Mouse (Mus musculus) midbrain, embryonic 14.5 days (tissue): ENCODE measurements around the gene Ovol2. TPM values are rescaled to one million over a fixed set of nuclear protein-coding genes. Genes with fewer than 3 reads are reported as not detected.

Source experiments
- ATAC-seq: fragments of 200-750 bp; cut with Nextera tagmentation; 2 replicates; pipeline ENCODE4 v1.8.0; 2017; ENCODE audit warnings: moderate number of reproducible peaks, moderate library complexity; ENCODE audit not compliant: low FRiP score, low TSS enrichment
- DNase-seq: peaks from one replicate; pipeline ENCODE4 v3.0.0-alpha.2; 2015
- H3K27ac ChIP-seq: fragments of 300-500 bp; sonication (generic); replicated peaks from 2 replicates; pipeline ENCODE4 v1.5.1; 2014; ENCODE audit warnings: mild to moderate bottlenecking, low read depth, low read length, moderate library complexity
- H3K27me3 ChIP-seq: fragments of 300-500 bp; sonication (generic); 2 replicates; pipeline ENCODE4 v1.6.1; 2014; ENCODE audit warnings: low read length, control low read depth, mixed read lengths; ENCODE audit not compliant: control insufficient read depth, insufficient read depth
- H3K36me3 ChIP-seq: fragments of 300-500 bp; sonication (generic); 2 replicates; pipeline ENCODE4 v1.6.1; 2014; ENCODE audit warnings: low read length, control low read depth; ENCODE audit not compliant: control insufficient read depth, insufficient read depth
- H3K4me1 ChIP-seq: fragments of 300-500 bp; sonication (generic); 2 replicates; pipeline ENCODE4 v1.6.1; 2014; ENCODE audit warnings: mild to moderate bottlenecking, antibody characterized with exemption, low read length, control low read depth; ENCODE audit not compliant: control insufficient read depth, insufficient read depth
- H3K4me2 ChIP-seq: fragments of 300-500 bp; sonication (generic); 2 replicates; pipeline ENCODE4 v1.6.1; 2014; ENCODE audit warnings: mild to moderate bottlenecking, low read length, moderate library complexity
- H3K4me3 ChIP-seq: fragments of 300-500 bp; sonication (generic); replicated peaks from 2 replicates; pipeline ENCODE4 v1.5.1; 2014; ENCODE audit warnings: low read depth, low read length
- H3K9ac ChIP-seq: fragments of 300-500 bp; sonication (generic); replicated peaks from 2 replicates; pipeline ENCODE4 v1.6.1; 2014; ENCODE audit warnings: mild to moderate bottlenecking, low read length, moderate library complexity
- H3K9me3 ChIP-seq: fragments of 300-500 bp; sonication (generic); 2 replicates; pipeline ENCODE4 v1.6.1; 2016; ENCODE audit warnings: low read length, control low read depth, mixed read lengths; ENCODE audit not compliant: control insufficient read depth
- WGBS: fragments of 180-500 bp; shearing (Covaris S2); extraction: QIAGEN DNeasy Blood & Tissue Kit; methylation state at CpG from one replicate; pipeline ENCODE4 v1.1.7; 2014; 5-methylcytosine and 5-hydroxymethylcytosine counted together
- polyA plus RNA-seq: library from polyadenylated mRNA; unstranded; fragments of >200 nt; fragmentation: Nextera tagmentation; extraction: Ambion mirVana; gene quantifications from 2 replicates; pipeline ENCODE4 v1.2.1, GENCODE M21; 2014

Ovol2 gene
- polyA plus RNA-seq, 1 experiment from 2014 or later: not detected

DNA sequence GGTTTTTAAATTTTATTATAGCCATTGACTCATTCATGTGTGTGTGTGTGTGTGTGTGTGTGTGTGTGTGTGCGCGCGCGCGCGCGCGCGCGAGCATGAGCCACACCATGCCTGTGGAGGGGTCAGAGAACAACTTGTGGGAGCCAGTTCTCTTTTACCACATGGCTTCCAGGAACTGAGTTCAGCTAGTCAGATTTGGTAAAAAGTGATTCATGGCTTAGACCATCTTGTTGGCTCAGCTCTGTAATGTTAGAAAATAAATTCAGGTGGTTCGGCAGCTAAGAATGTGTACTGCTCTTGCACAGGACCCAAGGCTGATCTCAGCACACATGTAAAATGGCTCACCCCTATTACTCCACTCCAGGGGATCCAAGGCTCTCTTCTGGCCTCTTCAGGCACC is 30.8 kb downstream of the Ovol2 start:
- no peak overlapping the region for H3K27ac ChIP-seq
- 96% methylated on average over 11 of the region's 11 CpGs for WGBS

DNA sequence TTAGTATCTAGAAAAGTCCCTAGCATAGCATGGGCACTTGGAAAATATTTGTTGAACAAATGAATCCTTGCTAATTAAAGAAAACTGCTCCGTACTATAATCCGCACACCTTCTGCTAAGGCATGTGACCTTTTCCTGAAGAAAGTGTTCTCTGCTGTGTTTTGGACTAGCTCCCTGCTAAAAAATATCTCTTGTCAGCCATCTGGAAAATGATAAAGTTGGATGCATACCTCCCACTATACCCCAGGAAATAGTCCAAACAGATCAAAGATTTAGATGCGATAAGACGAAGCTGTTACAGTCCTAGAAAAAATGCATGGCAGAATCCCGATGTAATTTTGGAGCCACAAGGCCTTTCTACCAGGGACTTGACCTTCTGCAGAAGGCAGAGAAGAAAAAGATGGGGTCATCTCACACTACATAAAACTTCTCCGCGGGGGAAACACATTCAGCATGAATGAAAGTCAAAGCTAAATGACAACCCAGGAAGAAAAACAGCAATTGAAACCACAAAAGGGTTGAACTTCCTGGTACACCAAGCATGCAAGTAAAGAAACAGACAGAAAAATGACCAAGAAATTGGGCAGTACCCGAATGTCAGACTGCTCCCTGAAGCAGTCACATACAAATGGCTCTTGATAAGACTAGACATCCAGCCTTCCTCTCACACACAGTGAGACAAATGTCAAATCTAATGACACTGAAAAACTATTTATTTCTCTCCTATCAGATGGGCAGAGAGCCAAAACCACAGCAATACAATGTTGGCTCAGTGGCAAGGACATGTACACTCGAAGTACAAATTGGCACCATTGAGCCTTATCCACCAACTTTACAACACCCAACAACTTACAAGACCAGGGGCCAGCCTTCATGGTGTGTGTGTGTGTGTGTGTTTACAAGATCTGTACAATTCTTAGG is 31.9 kb downstream of the Ovol2 start:
- Histone ChIP-seq H3K27me3 (no peaks in the 10 kb centered on the region), H3K36me3 (no peaks in the 10 kb centered on the region), H3K27ac (no peak overlapping the region), H3K9me3 (no peaks in the 10 kb centered on the region), H3K4me1 (no peaks in the 10 kb centered on the region), H3K4me2 (no peak overlapping the region), H3K9ac (no peak overlapping the region), H3K4me3 (no peak overlapping the region)
- 86% methylated on average over 9 of the region's 9 CpGs for WGBS
- no peak for DNase-seq
- ATAC-seq: no peak

More for the DNA sequence above, 30.8 kb downstream of the Ovol2 start:
- Histone ChIP-seq H3K27me3 (no peaks in the 10 kb centered on the region), H3K9ac (no peak overlapping the region), H3K36me3 (no peaks in the 10 kb centered on the region), H3K4me3 (no peak overlapping the region), H3K9me3 (no peaks in the 10 kb centered on the region), H3K4me1 (no peaks in the 10 kb centered on the region), H3K4me2 (no peak overlapping the region)
- ATAC-seq (no peak), DNase-seq (no peak)

DNA sequence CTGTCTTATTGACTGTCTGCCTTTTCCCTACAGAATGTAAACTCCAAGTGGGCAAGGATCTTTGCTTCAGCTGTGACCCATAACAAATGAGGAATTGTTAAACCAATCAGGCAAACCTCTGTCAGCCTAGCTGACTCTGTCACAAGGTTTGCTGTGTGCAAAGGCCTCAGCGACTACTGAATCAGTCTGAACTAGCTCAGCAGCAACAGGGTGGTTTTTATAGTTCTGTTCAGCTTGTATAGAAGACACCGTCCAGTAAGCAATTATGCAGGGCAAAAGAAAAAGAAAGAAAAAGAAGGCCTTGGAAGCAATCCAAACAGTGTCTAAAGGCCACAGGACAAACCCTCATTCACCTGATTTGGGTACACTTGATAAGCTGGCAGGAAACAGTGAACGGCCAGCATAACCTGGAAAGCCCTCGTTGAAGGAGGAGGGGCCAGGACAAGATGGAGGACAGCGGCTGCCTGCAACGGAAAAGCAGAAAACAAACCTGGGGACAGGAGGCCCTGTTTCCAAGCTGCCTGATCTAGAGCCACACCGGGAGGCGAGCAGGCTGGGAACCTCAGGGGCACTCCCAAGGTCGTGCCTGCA is 36.7 kb downstream of the Ovol2 start:
- no peaks in the 10 kb centered on the region for H3K27me3 ChIP-seq
- H3K9me3 ChIP-seq: no peaks in the 10 kb centered on the region
- no peak overlapping the region for H3K4me3 ChIP-seq
- WGBS: 73% methylated on average over 9 of the region's 9 CpGs
- ATAC-seq: no peak
- H3K9ac ChIP-seq: no peak overlapping the region
- H3K4me2 ChIP-seq: no peak overlapping the region
- no peaks in the 10 kb centered on the region for H3K4me1 ChIP-seq
- no peak for DNase-seq
- H3K27ac ChIP-seq: no peak overlapping the region
- no peaks in the 10 kb centered on the region for H3K36me3 ChIP-seq

DNA sequence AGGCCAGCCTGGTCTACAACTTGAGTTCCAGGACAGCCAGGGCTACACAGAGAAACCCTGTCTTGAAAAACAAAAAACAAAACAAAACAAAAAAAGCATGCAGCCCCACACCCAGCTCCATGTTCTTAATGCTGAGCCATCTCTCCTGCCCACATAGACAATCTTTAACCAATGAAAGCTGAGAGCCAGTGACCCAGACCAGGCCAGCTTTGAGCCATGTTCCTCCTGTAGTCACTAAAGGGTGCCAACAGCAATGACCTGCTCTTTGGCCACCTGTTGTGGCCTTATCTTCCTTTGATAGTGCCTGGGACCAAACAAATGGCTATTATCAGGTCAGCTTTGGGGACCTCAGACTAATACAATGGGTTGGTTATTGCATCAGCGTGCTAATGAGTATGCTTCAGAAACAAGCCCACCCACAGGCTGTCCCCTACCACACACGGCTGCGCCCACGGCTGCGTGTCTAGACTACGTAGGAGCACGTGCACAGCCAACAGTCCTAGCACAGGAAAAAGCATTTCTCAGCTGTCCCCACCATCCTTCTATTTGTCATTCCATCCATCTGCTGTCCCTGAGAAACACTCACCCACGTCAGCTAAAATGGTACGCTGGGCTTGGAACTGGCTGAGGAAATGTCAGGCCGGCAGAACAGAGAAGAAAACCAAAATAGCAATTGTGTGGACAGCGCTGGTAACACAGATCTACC is 40.2 kb downstream of the Ovol2 start:
- Histone ChIP-seq H3K4me2 (no peak overlapping the region), H3K4me1 (no peaks in the 10 kb centered on the region), H3K27me3 (no peaks in the 10 kb centered on the region), H3K27ac (no peak overlapping the region), H3K36me3 (no peaks in the 10 kb centered on the region), H3K9ac (no peak overlapping the region), H3K9me3 (no peaks in the 10 kb centered on the region), H3K4me3 (no peak overlapping the region)
- no peak for DNase-seq
- no peak for ATAC-seq
- WGBS: 88% methylated on average over 11 of the region's 11 CpGs

DNA sequence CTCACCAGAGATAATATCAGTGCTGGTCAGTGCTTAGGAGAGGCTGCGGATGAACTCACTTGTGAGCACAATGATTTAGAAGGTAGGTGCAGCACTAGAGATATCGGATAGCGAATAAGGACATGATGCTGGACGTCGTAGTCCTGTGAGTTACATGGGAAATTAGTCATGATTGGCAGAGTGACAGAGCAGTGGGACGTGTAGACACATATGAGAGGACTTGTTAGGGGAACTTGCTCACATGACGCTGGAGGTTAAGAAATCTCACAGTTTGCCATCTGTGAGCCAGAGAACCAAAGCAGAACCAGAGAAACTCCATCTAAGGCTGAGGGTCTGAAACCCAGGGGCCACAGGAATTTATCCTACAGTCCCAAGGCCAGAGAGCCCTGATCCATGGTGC is 41.6 kb downstream of the Ovol2 start:
- no peak overlapping the region for H3K9ac ChIP-seq
- no peaks in the 10 kb centered on the region for H3K4me1 ChIP-seq
- WGBS: 92% methylated on average over 7 of the region's 7 CpGs
- H3K4me3 ChIP-seq: no peak overlapping the region
- no peak overlapping the region for H3K27ac ChIP-seq
- ATAC-seq (no peak), DNase-seq (no peak)
- H3K36me3 ChIP-seq: no peaks in the 10 kb centered on the region
- H3K4me2 ChIP-seq: no peak overlapping the region
- no peaks in the 10 kb centered on the region for H3K9me3 ChIP-seq
- no peaks in the 10 kb centered on the region for H3K27me3 ChIP-seq

DNA sequence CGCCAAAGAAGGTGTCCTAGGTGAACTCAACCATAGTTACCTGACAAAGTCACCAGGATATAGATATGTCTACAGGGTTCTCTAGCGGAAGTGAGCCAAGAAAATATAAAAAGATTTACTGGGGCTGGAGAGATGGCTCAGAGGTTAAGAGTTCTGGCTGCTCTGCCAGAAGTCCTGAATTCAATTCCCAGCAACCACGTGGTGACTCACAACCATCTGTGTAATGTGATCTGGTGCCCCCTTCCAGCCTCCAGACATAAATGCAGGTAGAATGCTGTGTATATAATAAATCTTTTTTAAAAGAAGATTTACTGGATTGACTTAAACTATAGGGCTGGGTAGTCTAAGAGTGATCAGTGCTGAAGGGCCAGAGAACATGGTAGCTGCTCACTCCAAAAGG is 50.5 kb downstream of the Ovol2 start:
- Histone ChIP-seq H3K9ac (no peak overlapping the region), H3K27ac (no peak overlapping the region), H3K4me1 (no peaks in the 10 kb centered on the region), H3K9me3 (no peaks in the 10 kb centered on the region), H3K27me3 (no peaks in the 10 kb centered on the region), H3K4me2 (no peak overlapping the region), H3K36me3 (peaks cover 23% of the 10 kb centered on the region), H3K4me3 (no peak overlapping the region)
- DNase-seq (no peak), ATAC-seq (no peak)
- 70% methylated on average over 3 of the region's 3 CpGs for WGBS

DNA sequence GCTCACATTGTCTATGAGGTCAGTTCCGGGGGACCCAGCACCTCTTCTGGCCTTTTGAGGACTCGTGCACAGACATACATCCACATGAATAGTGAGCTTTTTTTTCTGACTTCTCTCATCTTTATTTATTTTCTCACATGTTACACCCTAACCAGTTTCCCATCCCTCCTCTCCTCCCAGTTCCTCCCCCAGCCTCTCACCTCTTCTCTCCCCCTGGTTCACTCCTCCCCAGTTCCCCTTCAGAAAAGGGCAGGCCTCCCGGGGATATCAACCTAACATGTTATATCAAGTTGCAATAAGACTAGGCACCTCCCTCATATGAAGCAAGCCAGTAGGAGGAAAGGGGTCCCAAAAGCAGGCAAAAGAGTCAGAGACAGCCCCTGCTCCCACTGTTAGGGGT is 51.4 kb downstream of the Ovol2 start:
- no peak for ATAC-seq
- no peak overlapping the region for H3K9ac ChIP-seq
- no peaks in the 10 kb centered on the region for H3K27me3 ChIP-seq
- DNase-seq: no peak
- H3K4me2 ChIP-seq: no peak overlapping the region
- no peaks in the 10 kb centered on the region for H3K4me1 ChIP-seq
- no peak overlapping the region for H3K4me3 ChIP-seq
- H3K9me3 ChIP-seq: no peaks in the 10 kb centered on the region
- 80% methylated on average over 3 of the region's 3 CpGs for WGBS
- peaks cover 23% of the 10 kb centered on the region for H3K36me3 ChIP-seq
- no peak overlapping the region for H3K27ac ChIP-seq

DNA sequence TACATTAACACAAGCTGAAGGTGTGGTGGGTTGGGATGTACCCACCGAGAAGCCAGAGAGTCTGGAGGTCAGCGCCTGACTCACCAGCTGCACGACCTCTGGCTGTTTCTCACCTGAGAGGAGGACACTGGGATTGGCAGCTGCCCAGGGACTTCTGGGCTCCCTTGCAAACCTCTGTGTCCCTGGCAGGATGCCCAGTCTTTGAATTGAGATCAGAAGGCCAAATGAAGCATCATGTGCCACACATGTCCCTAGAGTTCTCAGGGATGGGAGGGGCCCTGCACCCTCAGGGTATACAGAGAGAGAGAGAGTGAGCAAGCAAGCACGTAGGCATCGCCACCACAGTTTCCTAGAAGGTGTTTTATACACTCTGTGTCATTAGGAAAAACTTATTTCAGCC is 52.2 kb downstream of the Ovol2 start:
- no peaks in the 10 kb centered on the region for H3K9me3 ChIP-seq
- H3K4me2 ChIP-seq: no peak overlapping the region
- peaks cover 23% of the 10 kb centered on the region for H3K36me3 ChIP-seq
- no peaks in the 10 kb centered on the region for H3K4me1 ChIP-seq
- 78% methylated on average over 5 of the region's 5 CpGs for WGBS
- DNase-seq (peak; percentile 26), ATAC-seq (no peak)
- no peak overlapping the region for H3K27ac ChIP-seq
- H3K27me3 ChIP-seq: no peaks in the 10 kb centered on the region
- no peak overlapping the region for H3K4me3 ChIP-seq
- H3K9ac ChIP-seq: no peak overlapping the region
